ENCODE assay signal across 16 mouse cellular contexts in the genomic region with DNA sequence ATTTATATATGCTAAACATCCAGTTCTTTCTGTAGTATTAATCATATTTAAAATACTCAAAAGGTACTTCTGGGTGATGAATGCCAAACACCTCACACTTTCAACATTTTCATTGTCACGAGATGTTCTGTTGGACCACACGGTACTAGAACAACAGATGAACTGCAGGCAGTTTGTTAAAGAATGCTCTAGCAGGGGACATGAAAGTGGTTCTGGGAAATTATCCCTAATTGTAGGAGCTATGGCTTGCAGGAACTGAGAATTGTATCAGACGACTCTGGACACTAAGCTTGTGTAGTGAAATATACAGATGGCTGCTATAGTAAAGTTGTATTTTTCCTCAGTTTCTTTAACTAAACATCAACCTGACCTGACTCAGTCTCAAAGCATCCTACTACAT. TPM values are rescaled to one million over a fixed set of nuclear protein-coding genes. Genes with fewer than 3 reads are reported as not detected.
"Had no signal": no experiment of that assay in that cellular context is flagged by ENCODE, and none has a peak within 500 bp of the region (broad histone marks: within the 10 kb centered on the region; RNA-seq: fewer than 3 reads in every experiment).

No protein-coding gene starts in this region.

- H3K9ac ChIP-seq: neural tube, embryonic 15.5 days; stomach, embryonic 15.5 days had no signal

- H3K9me3 ChIP-seq: neural tube, embryonic 15.5 days; stomach, embryonic 15.5 days had no signal

- H3K36me3 ChIP-seq: neural tube, embryonic 15.5 days; stomach, embryonic 15.5 days had no signal

- H3K4me1 ChIP-seq: neural tube, embryonic 15.5 days; stomach, embryonic 15.5 days had no signal

- H3K27ac ChIP-seq: neural tube, embryonic 15.5 days; stomach, embryonic 15.5 days; stomach, postnatal 0 days had no signal

- H3K4me3 ChIP-seq: neural tube, embryonic 15.5 days; stomach, embryonic 15.5 days had no signal

- DNase-seq: retina, postnatal 1 day; right cerebral cortex, adult 18-20 months; right cerebral cortex, postnatal 14 days; right cerebral cortex, postnatal 25 days; right cerebral cortex, postnatal 4 days; spleen, adult 18-20 months; thymus, adult 18-20 months; thymus, adult 2 months; thymus, postnatal 14 days; thymus, postnatal 25 days; thymus, postnatal 36 days; thymus, postnatal 4 days had no signal

- H3K27me3 ChIP-seq: neural tube, embryonic 15.5 days; stomach, embryonic 15.5 days had no signal

- H3K4me2 ChIP-seq: neural tube, embryonic 15.5 days; stomach, embryonic 15.5 days had no signal

RNA-seq across cellular contexts. Expression of gene Ankef1, which starts 44.8 kb away (rescaled TPM):
- polyA plus RNA-seq: small intestine, adult 2 months had no signal
